19 mouse cellular contexts compared by ENCODE assay signal in genomic region chr1:176845082-176845977, GRCm38 (mm10). TPM values are rescaled to one million over a fixed set of nuclear protein-coding genes. Genes with fewer than 3 reads are reported as not detected.
A peak's percentile ranks its signal among the peaks of the same experiment; 100 is the strongest.
DNase-seq lines count a peak whose midpoint lies in the region; ATAC-seq lines count a peak whose summit lies in the region.
"Had no signal": no experiment of that assay in that cellular context is flagged by ENCODE, and none has a peak within 500 bp of the region (broad histone marks: within the 10 kb centered on the region; RNA-seq: fewer than 3 reads in every experiment).

No protein-coding gene starts in this region.

- no peaks in the 10 kb centered on the region for H3K4me1 ChIP-seq in neural tube, embryonic 15.5 days
- H3K4me1 ChIP-seq: liver, embryonic 12.5 days; lung, embryonic 15.5 days had no signal

- H3K27ac ChIP-seq in neural tube, embryonic 15.5 days (replicated peaks) = no peak overlapping the region
- H3K27ac ChIP-seq: embryonic facial prominence, embryonic 13.5 days; hindbrain, embryonic 13.5 days; layer of hippocampus, adult 2 months; left cerebral cortex, adult 2 months; liver, embryonic 12.5 days; lung, embryonic 15.5 days; macrophage had no signal

- ATAC-seq in hematopoietic stem cell, adult 5-6 weeks (replicated peaks in 1 of 2; ENCODE audit: insufficient read depth in 1 of 2, low FRiP score in 2 of 2, low TSS enrichment in 1 of 2, low read depth in 1 of 2, poor library complexity in 2 of 2, severe bottlenecking in 2 of 2) = peak; percentile 45 to 51; a peak in 3 of 4 replicates
- ATAC-seq in neural tube, embryonic 15.5 days (ENCODE audit: low FRiP score) = no peak
- ATAC-seq: forebrain, postnatal 0 days; intestine, embryonic 16.5 days; liver, embryonic 12.5 days had no signal

- H3K36me3 ChIP-seq in neural tube, embryonic 15.5 days = peaks cover 7% of the 10 kb centered on the region; the same call in 1 of the 2 replicates

- H3K9me3 ChIP-seq in neural tube, embryonic 15.5 days (replicated peaks) = no peaks in the 10 kb centered on the region
- H3K9me3 ChIP-seq: embryonic facial prominence, embryonic 13.5 days; hindbrain, embryonic 13.5 days; liver, embryonic 12.5 days; lung, embryonic 15.5 days had no signal

- intact Hi-C loops in left cerebral cortex, postnatal 10 days (cut with DNase I) = no loop called here

- H3K27me3 ChIP-seq in neural tube, embryonic 15.5 days (replicated peaks) = no peaks in the 10 kb centered on the region
- H3K27me3 ChIP-seq: embryonic facial prominence, embryonic 13.5 days; hindbrain, embryonic 13.5 days; liver, embryonic 12.5 days; lung, embryonic 15.5 days had no signal

- no peak overlapping the region for H3K4me3 ChIP-seq in neural tube, embryonic 15.5 days (replicated peaks)
- H3K4me3 ChIP-seq: embryonic facial prominence, embryonic 13.5 days; hindbrain, embryonic 13.5 days; layer of hippocampus, adult 2 months; left cerebral cortex, adult 2 months; liver, embryonic 12.5 days; lung, embryonic 15.5 days had no signal

- H3K4me2 ChIP-seq in neural tube, embryonic 15.5 days = no peak overlapping the region
- H3K4me2 ChIP-seq: embryonic facial prominence, embryonic 13.5 days; hindbrain, embryonic 13.5 days; liver, embryonic 12.5 days; lung, embryonic 15.5 days had no signal

- peak; percentile 16 to 53 for DNase-seq in left cerebral cortex, adult 18-20 months (ENCODE audit: low spot score in 2 of 2)
- no peak for DNase-seq in left cerebral cortex, postnatal 10 days (ENCODE audit: extremely low spot score in 1 of 2, low spot score in 2 of 2)
- peak; percentile 3 for DNase-seq in CD4-positive helper T cell, adult 2 months (ENCODE audit: low read depth, low spot score)
- DNase-seq in retina, postnatal 1 day = peak; percentile 45
- DNase-seq in urinary bladder, adult 2 months (ENCODE audit: low spot score) = no peak
- no peak for DNase-seq in adrenal gland, postnatal 36 days
- DNase-seq: cerebellum, adult 18-20 months; forebrain, postnatal 0 days; gastrocnemius, postnatal 14 days had no signal

- H3K9ac ChIP-seq in neural tube, embryonic 15.5 days (replicated peaks) = no peak overlapping the region
- H3K9ac ChIP-seq: embryonic facial prominence, embryonic 13.5 days; forebrain, postnatal 0 days; hindbrain, embryonic 13.5 days; liver, embryonic 12.5 days; lung, embryonic 15.5 days had no signal

- 83% methylated on average over 17 of the region's 17 CpGs for WGBS in neural tube, embryonic 15.5 days

RNA-seq across cellular contexts. Expression of gene Sdccag8, which starts 30.9 kb away (rescaled TPM):
- 10 to 100 TPM; 16.4 to 17.4 TPM for total RNA-seq in left cerebral cortex, adult 18-20 months (2021)
- 10 to 100 TPM; 11.2 to 12.7 TPM for total RNA-seq in left cerebral cortex, postnatal 10 days (2021)
- 36.5 and 38.8 TPM in 2 replicates for total RNA-seq in hematopoietic stem cell, adult 5-6 weeks (2017)
- 19.8 and 20.5 TPM in 2 replicates for polyA plus RNA-seq in neural tube, embryonic 15.5 days (2015; fragmentation: Nextera tagmentation; extraction: Ambion mirVana)
- polyA plus RNA-seq in urinary bladder, adult 2 months (2012; rRNA removed) = 7.2 and 7.3 TPM in 2 replicates
- 10 to 100 TPM; 11.3 to 11.9 TPM for total RNA-seq in adrenal gland, postnatal 36 days (2021)

RNA-seq across cellular contexts. Expression of gene Cep170, which starts 31.5 kb away (rescaled TPM):
- 10 to 100 TPM; 95.2 to 95.5 TPM for total RNA-seq in left cerebral cortex, adult 18-20 months (2021)
- total RNA-seq in left cerebral cortex, postnatal 10 days (2021) = 100 to 1,000 TPM; 166 to 175 TPM
- total RNA-seq in hematopoietic stem cell, adult 5-6 weeks (2017) = 42.3 and 50.5 TPM in 2 replicates
- 80.4 and 91.0 TPM in 2 replicates for polyA plus RNA-seq in neural tube, embryonic 15.5 days (2015; fragmentation: Nextera tagmentation; extraction: Ambion mirVana)
- 12.2 and 13.9 TPM in 2 replicates for polyA plus RNA-seq in urinary bladder, adult 2 months (2012; rRNA removed)
- 10 to 100 TPM; 29.9 to 37.3 TPM for total RNA-seq in adrenal gland, postnatal 36 days (2021)

Comparison
In these comparisons a context has a peak if more than half of its experiments do, and no peak if none do; other contexts are left out.
1. DNase-seq: peak in left cerebral cortex, adult 18-20 months (2 of 2), CD4-positive helper T cell, adult 2 months (single experiment) and retina, postnatal 1 day (single experiment); none in left cerebral cortex, postnatal 10 days (0 of 2), urinary bladder, adult 2 months (single experiment) and adrenal gland, postnatal 36 days (0 of 2).